Mouse (Mus musculus) liver, embryonic 12.5 days (tissue): ENCODE data around the gene Lypd6. TPM values are rescaled to one million over a fixed set of nuclear protein-coding genes. Genes with fewer than 3 reads are reported as not detected.

ENCODE experiments used
- ATAC-seq: fragments of 200-750 bp; cut with Nextera tagmentation; 2 replicates; pipeline ENCODE4 v1.8.0; 2017; ENCODE audit warnings: moderate number of reproducible peaks, mild to moderate bottlenecking, moderate library complexity
- H3K27ac ChIP-seq: fragments of 300-500 bp; sonication (generic); 2 replicates; pipeline ENCODE4 v1.5.1; 2016; ENCODE audit warnings: mild to moderate bottlenecking
- H3K27me3 ChIP-seq: fragments of 300-500 bp; sonication (generic); replicated peaks from 2 replicates; pipeline ENCODE4 v1.6.1; 2016; ENCODE audit warnings: mild to moderate bottlenecking, moderate library complexity
- H3K36me3 ChIP-seq: fragments of 300-500 bp; sonication (generic); 2 replicates; pipeline ENCODE4 v1.6.1; 2016; ENCODE audit warnings: mild to moderate bottlenecking, moderate library complexity
- H3K4me1 ChIP-seq: fragments of 300-500 bp; sonication (generic); 2 replicates; pipeline ENCODE4 v1.6.1; 2016
- H3K4me2 ChIP-seq: fragments of 300-500 bp; sonication (generic); 2 replicates; pipeline ENCODE4 v1.6.1; 2016; ENCODE audit warnings: mild to moderate bottlenecking, moderate library complexity
- H3K4me3 ChIP-seq: fragments of 300-500 bp; sonication (generic); 2 replicates; pipeline ENCODE4 v1.5.1; 2016; ENCODE audit warnings: mild to moderate bottlenecking, moderate library complexity
- H3K9ac ChIP-seq: fragments of 300-500 bp; sonication (generic); 2 replicates; pipeline ENCODE4 v1.6.1; 2016; ENCODE audit warnings: mild to moderate bottlenecking, moderate library complexity
- H3K9me3 ChIP-seq: fragments of 300-500 bp; sonication (generic); replicated peaks from 2 replicates; pipeline ENCODE4 v1.6.1; 2016; ENCODE audit warnings: mild to moderate bottlenecking, moderate library complexity
- WGBS: fragments of 180-500 bp; shearing (Covaris S2); methylation state at CpG from one replicate; pipeline ENCODE4 v1.1.7; 2016; ENCODE audit not compliant: insufficient replicate concordance; 5-methylcytosine and 5-hydroxymethylcytosine counted together
- polyA plus RNA-seq: library from polyadenylated mRNA; unstranded; fragments of >200 nt; fragmentation: Nextera tagmentation; extraction: Ambion mirVana; gene quantifications from 2 replicates; pipeline ENCODE4 v1.2.1, GENCODE M21; 2016

Lypd6 gene
- polyA plus RNA-seq, 1 experiment from 2014 or later: 0.45 TPM

GRCm38 (mm10) chr2:50150816-50151215 lies 84.6 kb downstream of the Lypd6 start:
- Histone ChIP-seq H3K27me3 (no peaks in the 10 kb centered on the region), H3K4me2 (no peak overlapping the region), H3K4me1 (no peaks in the 10 kb centered on the region), H3K9ac (no peak overlapping the region), H3K36me3 (no peaks in the 10 kb centered on the region), H3K9me3 (no peaks in the 10 kb centered on the region), H3K27ac (no peak overlapping the region), H3K4me3 (no peak overlapping the region)
- no peak for ATAC-seq
- WGBS: 66% methylated on average over 5 of the region's 5 CpGs

GRCm38 (mm10) chr2:50151401-50151800 lies 85.2 kb downstream of the Lypd6 start:
- H3K4me1 ChIP-seq: no peaks in the 10 kb centered on the region
- H3K27me3 ChIP-seq: no peaks in the 10 kb centered on the region
- no peak for ATAC-seq
- H3K9me3 ChIP-seq: no peaks in the 10 kb centered on the region
- no peak overlapping the region for H3K4me3 ChIP-seq
- H3K27ac ChIP-seq: no peak overlapping the region
- H3K4me2 ChIP-seq: no peak overlapping the region
- 58% methylated on average over 2 of the region's 2 CpGs for WGBS
- no peaks in the 10 kb centered on the region for H3K36me3 ChIP-seq
- H3K9ac ChIP-seq: no peak overlapping the region

- no peaks in the 10 kb centered on the region for H3K27me3 ChIP-seq
- H3K36me3 ChIP-seq: no peaks in the 10 kb centered on the region
- 59% methylated on average over 3 of the region's 3 CpGs for WGBS
- H3K4me1 ChIP-seq: no peaks in the 10 kb centered on the region
- no peak overlapping the region for H3K27ac ChIP-seq
- H3K9me3 ChIP-seq: no peaks in the 10 kb centered on the region
- no peak overlapping the region for H3K9ac ChIP-seq
- no peak for ATAC-seq
- no peak overlapping the region for H3K4me3 ChIP-seq
- no peak overlapping the region for H3K4me2 ChIP-seq
Measured at GRCm38 (mm10) chr2:50151879-50152278, 85.7 kb downstream of the Lypd6 start.

GRCm38 (mm10) chr2:50156009-50156408 lies 89.8 kb downstream of the Lypd6 start:
- no peak for ATAC-seq
- H3K4me3 ChIP-seq: no peak overlapping the region
- H3K9ac ChIP-seq: no peak overlapping the region
- no peaks in the 10 kb centered on the region for H3K36me3 ChIP-seq
- WGBS: 81% methylated on average over 10 of the region's 10 CpGs
- H3K4me1 ChIP-seq: no peaks in the 10 kb centered on the region
- no peak overlapping the region for H3K27ac ChIP-seq
- no peaks in the 10 kb centered on the region for H3K27me3 ChIP-seq
- H3K4me2 ChIP-seq: no peak overlapping the region
- no peaks in the 10 kb centered on the region for H3K9me3 ChIP-seq

- Histone ChIP-seq H3K27me3 (no peaks in the 10 kb centered on the region), H3K27ac (no peak overlapping the region), H3K4me3 (no peak overlapping the region), H3K9me3 (no peaks in the 10 kb centered on the region), H3K9ac (no peak overlapping the region), H3K36me3 (no peaks in the 10 kb centered on the region), H3K4me1 (no peaks in the 10 kb centered on the region), H3K4me2 (no peak overlapping the region)
- ATAC-seq: no peak
- 77% methylated on average over 3 of the region's 3 CpGs for WGBS
Measured at GRCm38 (mm10) chr2:50160069-50160468, 93.8 kb downstream of the Lypd6 start.

- ATAC-seq: no peak
- 67% methylated on average over 8 of the region's 8 CpGs for WGBS
- H3K27me3 ChIP-seq: no peaks in the 10 kb centered on the region
- H3K9me3 ChIP-seq: no peaks in the 10 kb centered on the region
- no peak overlapping the region for H3K4me2 ChIP-seq
- H3K4me3 ChIP-seq: no peak overlapping the region
- no peaks in the 10 kb centered on the region for H3K4me1 ChIP-seq
- H3K9ac ChIP-seq: no peak overlapping the region
- no peak overlapping the region for H3K27ac ChIP-seq
- H3K36me3 ChIP-seq: no peaks in the 10 kb centered on the region
Measured at GRCm38 (mm10) chr2:50163608-50164007, 97.4 kb downstream of the Lypd6 start.

- Histone ChIP-seq H3K36me3 (no peaks in the 10 kb centered on the region), H3K4me3 (no peak overlapping the region), H3K9ac (no peak overlapping the region), H3K4me1 (no peaks in the 10 kb centered on the region), H3K27ac (no peak overlapping the region), H3K4me2 (no peak overlapping the region), H3K9me3 (no peaks in the 10 kb centered on the region), H3K27me3 (no peaks in the 10 kb centered on the region)
- WGBS: 51% methylated on average over 6 of the region's 6 CpGs
- ATAC-seq: no peak
Measured at GRCm38 (mm10) chr2:50165277-50165676, 99.0 kb downstream of the Lypd6 start.

GRCm38 (mm10) chr2:50166082-50166481 lies 99.9 kb downstream of the Lypd6 start:
- Histone ChIP-seq H3K27ac (no peak overlapping the region), H3K9me3 (no peaks in the 10 kb centered on the region), H3K9ac (no peak overlapping the region), H3K27me3 (no peaks in the 10 kb centered on the region), H3K36me3 (no peaks in the 10 kb centered on the region), H3K4me2 (no peak overlapping the region), H3K4me3 (no peak overlapping the region), H3K4me1 (no peaks in the 10 kb centered on the region)
- WGBS: 48% methylated on average over 5 of the region's 5 CpGs
- ATAC-seq: no peak

GRCm38 (mm10) chr2:50173730-50174528 lies 107.7 kb downstream of the Lypd6 start:
- no peaks in the 10 kb centered on the region for H3K27me3 ChIP-seq
- ATAC-seq: no peak
- H3K9ac ChIP-seq: no peak overlapping the region
- 64% methylated on average over 12 of the region's 12 CpGs for WGBS
- no peaks in the 10 kb centered on the region for H3K36me3 ChIP-seq
- no peak overlapping the region for H3K4me2 ChIP-seq
- H3K27ac ChIP-seq: no peak overlapping the region
- no peaks in the 10 kb centered on the region for H3K4me1 ChIP-seq
- H3K9me3 ChIP-seq: no peaks in the 10 kb centered on the region
- H3K4me3 ChIP-seq: no peak overlapping the region

- no peak overlapping the region for H3K27ac ChIP-seq
- no peak for ATAC-seq
- no peak overlapping the region for H3K4me2 ChIP-seq
- H3K9me3 ChIP-seq: no peaks in the 10 kb centered on the region
- no peaks in the 10 kb centered on the region for H3K4me1 ChIP-seq
- WGBS: 47% methylated on average over 4 of the region's 4 CpGs
- H3K9ac ChIP-seq: no peak overlapping the region
- H3K4me3 ChIP-seq: no peak overlapping the region
- H3K27me3 ChIP-seq: no peaks in the 10 kb centered on the region
- no peaks in the 10 kb centered on the region for H3K36me3 ChIP-seq
Measured at GRCm38 (mm10) chr2:50175709-50176108, 109.5 kb downstream of the Lypd6 start.

- H3K27ac ChIP-seq: no peak overlapping the region
- H3K9ac ChIP-seq: no peak overlapping the region
- H3K4me2 ChIP-seq: no peak overlapping the region
- H3K4me3 ChIP-seq: no peak overlapping the region
- no peaks in the 10 kb centered on the region for H3K4me1 ChIP-seq
- WGBS: 72% methylated on average over 5 of the region's 5 CpGs
- no peaks in the 10 kb centered on the region for H3K9me3 ChIP-seq
- no peaks in the 10 kb centered on the region for H3K36me3 ChIP-seq
- no peaks in the 10 kb centered on the region for H3K27me3 ChIP-seq
- ATAC-seq: no peak
Measured at GRCm38 (mm10) chr2:50179164-50179563, 112.9 kb downstream of the Lypd6 start.

- Histone ChIP-seq H3K9ac (no peak overlapping the region), H3K27ac (no peak overlapping the region), H3K4me2 (no peak overlapping the region), H3K4me3 (no peak overlapping the region), H3K27me3 (no peaks in the 10 kb centered on the region), H3K9me3 (no peaks in the 10 kb centered on the region), H3K36me3 (no peaks in the 10 kb centered on the region), H3K4me1 (no peaks in the 10 kb centered on the region)
- 80% methylated on average over 3 of the region's 3 CpGs for WGBS
- ATAC-seq: no peak
Measured at GRCm38 (mm10) chr2:50180423-50180822, 114.2 kb downstream of the Lypd6 start.

GRCm38 (mm10) chr2:50181332-50181731 lies 115.1 kb downstream of the Lypd6 start:
- no peaks in the 10 kb centered on the region for H3K36me3 ChIP-seq
- no peaks in the 10 kb centered on the region for H3K9me3 ChIP-seq
- no peak for ATAC-seq
- H3K4me2 ChIP-seq: no peak overlapping the region
- H3K9ac ChIP-seq: no peak overlapping the region
- H3K27me3 ChIP-seq: no peaks in the 10 kb centered on the region
- H3K27ac ChIP-seq: no peak overlapping the region
- 69% methylated on average over 3 of the region's 3 CpGs for WGBS
- H3K4me1 ChIP-seq: no peaks in the 10 kb centered on the region
- no peak overlapping the region for H3K4me3 ChIP-seq
